Comparison of ENCODE assay signal across 14 mouse cellular contexts in genomic region chr2:38546748-38547147, GRCm38 (mm10). TPM values are rescaled to one million over a fixed set of nuclear protein-coding genes. Genes with fewer than 3 reads are reported as not detected.
DNase-seq lines count a peak whose midpoint lies in the region; ATAC-seq and TF ChIP-seq lines count a peak whose summit lies in the region.
"Had no signal": no experiment of that assay in that cellular context is flagged by ENCODE, and none has a peak within 500 bp of the region (broad histone marks: within the 10 kb centered on the region; RNA-seq: fewer than 3 reads in every experiment).

No protein-coding gene starts in this region.

- H3K27ac ChIP-seq in heart, embryonic 16.5 days (ENCODE audit: low read length), result peak overlapping the region; percentile 49
- no peak overlapping the region for H3K27ac ChIP-seq in stomach, postnatal 0 days (replicated peaks)
- H3K27ac ChIP-seq: hindbrain, embryonic 15.5 days; layer of hippocampus, adult 2 months; limb, embryonic 15.5 days; neural tube, embryonic 15.5 days had no signal

- 62% methylated on average over 5 of the region's 5 CpGs for WGBS in heart, embryonic 16.5 days
- WGBS in stomach, postnatal 0 days, result 66% methylated on average over 5 of the region's 5 CpGs

- H3K4me2 ChIP-seq in heart, embryonic 16.5 days (ENCODE audit: low read depth, low read length), result no peak overlapping the region
- H3K4me2 ChIP-seq in stomach, postnatal 0 days (replicated peaks; ENCODE audit: low read depth), result no peak overlapping the region
- H3K4me2 ChIP-seq: hindbrain, embryonic 15.5 days; limb, embryonic 15.5 days; neural tube, embryonic 15.5 days had no signal

- peaks cover 42% of the 10 kb centered on the region for H3K4me1 ChIP-seq in heart, embryonic 16.5 days (ENCODE audit: control insufficient read depth, insufficient read depth, low read length)
- H3K4me1 ChIP-seq in stomach, postnatal 0 days (replicated peaks; ENCODE audit: control insufficient read depth, insufficient read depth), result peaks cover 5% of the 10 kb centered on the region; the same call in 1 of the 2 replicates

- TF ChIP-seq EP300 in stomach, postnatal 0 days (optimal IDR thresholded peaks at IDR 0.05), result no peak

- ATAC-seq in heart, embryonic 16.5 days (replicated peaks; ENCODE audit: extremely low read depth, insufficient read depth, low FRiP score), result no peak
- peak; percentile 29 for ATAC-seq in Patski
- ATAC-seq in stomach, postnatal 0 days (ENCODE audit: low FRiP score, low TSS enrichment), result 0 out of 2 replicates have a peak, but pooled peaks have one; percentile 35

- 0 out of 2 replicates have a peak, but pooled peaks cover 6% of the 10 kb centered on the region for H3K36me3 ChIP-seq in heart, embryonic 16.5 days (ENCODE audit: control insufficient read depth, insufficient read depth)
- peaks cover 4% of the 10 kb centered on the region; the same call in 1 of the 2 replicates for H3K36me3 ChIP-seq in stomach, postnatal 0 days (ENCODE audit: control insufficient read depth, insufficient read depth, low read length)
- H3K36me3 ChIP-seq: hindbrain, embryonic 15.5 days; neural tube, embryonic 15.5 days had no signal

- no peak for DNase-seq in heart, adult 18-20 months
- DNase-seq in lung, postnatal 10 days, result peak; percentile 34
- no peak for DNase-seq in lung, adult 18-20 months
- DNase-seq in Patski (ENCODE audit: low read depth, low spot score), result no peak
- DNase-seq in stomach, postnatal 0 days (ENCODE audit: low spot score), result no peak
- no peak for DNase-seq in embryo, embryonic 10 days (ENCODE audit: low spot score)
- DNase-seq: cerebellum, adult 9-10 months had no signal

- no peak for TF ChIP-seq CTCF in Patski (IDR thresholded peaks at IDR 0.05)
- TF ChIP-seq CTCF in stomach, postnatal 0 days (IDR thresholded peaks at IDR 0.05; ENCODE audit: low read depth), result no peak

- no peaks in the 10 kb centered on the region for H3K9me3 ChIP-seq in heart, embryonic 16.5 days (replicated peaks; ENCODE audit: control insufficient read depth, low read length)
- no peaks in the 10 kb centered on the region for H3K9me3 ChIP-seq in stomach, postnatal 0 days (ENCODE audit: control insufficient read depth, low read length)
- H3K9me3 ChIP-seq: hindbrain, embryonic 15.5 days; limb, embryonic 15.5 days; neural tube, embryonic 15.5 days had no signal

- CTCF ChIA-PET in Patski (lab: Charles Lee), result no interaction called here

- POLR2A ChIA-PET in Patski (lab: Charles Lee), result interaction anchor here (1.6 kb wide), 1 partner anchor 24 kb away, joined by 5 read pairs; no protein-coding TSS in a partner anchor

- in situ Hi-C loops in Patski (cut with MboI; ENCODE audit: low pct_unique_long_range_greater_than_20kb), result no loop called here

- H3K9ac ChIP-seq in heart, embryonic 16.5 days (ENCODE audit: low read length), result no peak overlapping the region
- no peak overlapping the region for H3K9ac ChIP-seq in stomach, postnatal 0 days (ENCODE audit: low read length)
- H3K9ac ChIP-seq: hindbrain, embryonic 15.5 days; limb, embryonic 15.5 days; neural tube, embryonic 15.5 days had no signal

- no peak overlapping the region for H3K4me3 ChIP-seq in heart, embryonic 16.5 days (ENCODE audit: low read length)
- H3K4me3 ChIP-seq in stomach, postnatal 0 days (ENCODE audit: low read depth, low read length), result no peak overlapping the region
- H3K4me3 ChIP-seq: erythroblast, embryonic 14.5 days; hindbrain, embryonic 15.5 days; layer of hippocampus, adult 2 months; limb, embryonic 15.5 days; neural tube, embryonic 15.5 days had no signal

- H3K27me3 ChIP-seq in heart, embryonic 16.5 days (ENCODE audit: control insufficient read depth, insufficient read depth, low read length), result no peaks in the 10 kb centered on the region
- H3K27me3 ChIP-seq in Patski, result no peaks in the 10 kb centered on the region
- H3K27me3 ChIP-seq in stomach, postnatal 0 days (ENCODE audit: control insufficient read depth, insufficient read depth, low read length), result no peaks in the 10 kb centered on the region
- H3K27me3 ChIP-seq: CH12.LX; hindbrain, embryonic 15.5 days; limb, embryonic 15.5 days; neural tube, embryonic 15.5 days had no signal

RNA-seq across cellular contexts. Expression of gene Nek6, which starts 35.3 kb away (rescaled TPM):
- 66.2 and 67.9 TPM in 2 replicates for polyA plus RNA-seq in heart, embryonic 16.5 days (2015; fragmentation: Nextera tagmentation; extraction: Ambion mirVana)
- 1 to 10 TPM; 2.6 to 4.7 TPM for total RNA-seq in heart, adult 18-20 months (2021)
- 157 TPM for polyA plus RNA-seq in Patski (2021)
- polyA plus RNA-seq in stomach, postnatal 0 days (2015; fragmentation: Nextera tagmentation; extraction: Ambion mirVana), result 43.7 and 43.8 TPM in 2 replicates
